Mouse (Mus musculus): Measurements from ENCODE around the gene Sdcbp2. TPM values are rescaled to one million over a fixed set of nuclear protein-coding genes. Genes with fewer than 3 reads are reported as not detected.
A peak's percentile ranks its signal among the peaks of the same experiment; 100 is the strongest.

Sdcbp2 gene
- polyA plus RNA-seq, 1 experiment from 2014 or later, result 0.58 TPM

- H3K36me3 ChIP-seq (ENCODE audit: control insufficient read depth, insufficient read depth, low read length), result no peaks in the 10 kb centered on the region
- H3K27ac ChIP-seq (ENCODE audit: low read depth, low read length), result no peak overlapping the region
- no peaks in the 10 kb centered on the region for H3K9me3 ChIP-seq (ENCODE audit: control insufficient read depth, low read length)
- peaks cover 22% of the 10 kb centered on the region for H3K4me1 ChIP-seq (ENCODE audit: control insufficient read depth, insufficient read depth, low read depth, low read length)
- no peak overlapping the region for H3K9ac ChIP-seq (ENCODE audit: low read depth, low read length)
- no peaks in the 10 kb centered on the region for H3K27me3 ChIP-seq (replicated peaks; ENCODE audit: control insufficient read depth, insufficient read depth, low read length)
- no peak overlapping the region; the same call in 1 of the 2 replicates for H3K4me3 ChIP-seq (ENCODE audit: low read length)
- peak overlapping the region; percentile 84 for H3K4me2 ChIP-seq (ENCODE audit: low read length)
- no peak for ATAC-seq
- WGBS, result 35% methylated on average over 5 of the region's 5 CpGs
Measured at GRCm38 (mm10) chr2:151632982-151633381, 60.6 kb downstream of the Sdcbp2 start.

- 26% methylated on average over 2 of the region's 2 CpGs for WGBS
- H3K4me2 ChIP-seq (ENCODE audit: low read length), result no peak overlapping the region
- H3K27ac ChIP-seq (ENCODE audit: low read depth, low read length), result no peak overlapping the region
- no peaks in the 10 kb centered on the region for H3K27me3 ChIP-seq (replicated peaks; ENCODE audit: control insufficient read depth, insufficient read depth, low read length)
- H3K36me3 ChIP-seq (ENCODE audit: control insufficient read depth, insufficient read depth, low read length), result no peaks in the 10 kb centered on the region
- H3K9ac ChIP-seq (ENCODE audit: low read depth, low read length), result no peak overlapping the region
- no peaks in the 10 kb centered on the region for H3K9me3 ChIP-seq (ENCODE audit: control insufficient read depth, low read length)
- no peak for ATAC-seq
- H3K4me3 ChIP-seq (ENCODE audit: low read length), result no peak overlapping the region
- H3K4me1 ChIP-seq (ENCODE audit: control insufficient read depth, insufficient read depth, low read depth, low read length), result peaks cover 15% of the 10 kb centered on the region
Measured at GRCm38 (mm10) chr2:151634903-151635302, 62.5 kb downstream of the Sdcbp2 start.

GRCm38 (mm10) chr2:151635362-151636014 lies 63.1 kb downstream of the Sdcbp2 start:
- Histone ChIP-seq H3K9ac (ENCODE audit: low read depth, low read length) (no peak overlapping the region), H3K36me3 (ENCODE audit: control insufficient read depth, insufficient read depth, low read length) (no peaks in the 10 kb centered on the region), H3K4me3 (ENCODE audit: low read length) (no peak overlapping the region), H3K27ac (ENCODE audit: low read depth, low read length) (no peak overlapping the region), H3K27me3 (replicated peaks; ENCODE audit: control insufficient read depth, insufficient read depth, low read length) (no peaks in the 10 kb centered on the region), H3K9me3 (ENCODE audit: control insufficient read depth, low read length) (no peaks in the 10 kb centered on the region), H3K4me1 (ENCODE audit: control insufficient read depth, insufficient read depth, low read depth, low read length) (peaks cover 15% of the 10 kb centered on the region), H3K4me2 (ENCODE audit: low read length) (no peak overlapping the region)
- WGBS, result 59% methylated on average over 9 of the region's 9 CpGs
- ATAC-seq, result no peak

- peaks cover 10% of the 10 kb centered on the region for H3K4me1 ChIP-seq (ENCODE audit: control insufficient read depth, insufficient read depth, low read depth, low read length)
- no peak overlapping the region for H3K4me2 ChIP-seq (ENCODE audit: low read length)
- no peaks in the 10 kb centered on the region for H3K36me3 ChIP-seq (ENCODE audit: control insufficient read depth, insufficient read depth, low read length)
- H3K9me3 ChIP-seq (ENCODE audit: control insufficient read depth, low read length), result no peaks in the 10 kb centered on the region
- no peak overlapping the region for H3K4me3 ChIP-seq (ENCODE audit: low read length)
- no peak overlapping the region for H3K27ac ChIP-seq (ENCODE audit: low read depth, low read length)
- H3K27me3 ChIP-seq (replicated peaks; ENCODE audit: control insufficient read depth, insufficient read depth, low read length), result no peaks in the 10 kb centered on the region
- ATAC-seq, result no peak
- H3K9ac ChIP-seq (ENCODE audit: low read depth, low read length), result no peak overlapping the region
- 65% methylated on average over 2 of the region's 2 CpGs for WGBS
Measured at GRCm38 (mm10) chr2:151636015-151636402, 63.6 kb downstream of the Sdcbp2 start.

Other genes starting within 250 kb of the Sdcbp2 start
- not detected in 2 replicates for gene 4921509C19Rik, start 96.5 kb upstream of the Sdcbp2 start, polyA plus RNA-seq (2015; fragmentation: Nextera tagmentation; extraction: Ambion mirVana)
- gene Nsfl1c, start 78.4 kb upstream of the Sdcbp2 start, polyA plus RNA-seq (2015; fragmentation: Nextera tagmentation; extraction: Ambion mirVana), result 277 and 287 TPM in 2 replicates
- gene Fkbp1a, start 30.1 kb upstream of the Sdcbp2 start, polyA plus RNA-seq (2015; fragmentation: Nextera tagmentation; extraction: Ambion mirVana), result 675 and 689 TPM in 2 replicates
- 24.8 and 28.3 TPM in 2 replicates for gene Snph, start 60.0 kb downstream of the Sdcbp2 start, polyA plus RNA-seq (2015; fragmentation: Nextera tagmentation; extraction: Ambion mirVana)
- gene Rad21l, start 95.9 kb downstream of the Sdcbp2 start, polyA plus RNA-seq (2015; fragmentation: Nextera tagmentation; extraction: Ambion mirVana), result 0.15 and 0.28 TPM in 2 replicates
- 32.3 and 32.7 TPM in 2 replicates for gene Tmem74b, start 129.4 kb downstream of the Sdcbp2 start, polyA plus RNA-seq (2015; fragmentation: Nextera tagmentation; extraction: Ambion mirVana)
- 65.1 and 65.7 TPM in 2 replicates for gene Psmf1, start 171.6 kb downstream of the Sdcbp2 start, polyA plus RNA-seq (2015; fragmentation: Nextera tagmentation; extraction: Ambion mirVana)